Mouse (Mus musculus): ENCODE measurements around the gene Nrn1.
A peak's percentile ranks its signal among the peaks of the same experiment; 100 is the strongest.

The Nrn1 gene

DNA sequence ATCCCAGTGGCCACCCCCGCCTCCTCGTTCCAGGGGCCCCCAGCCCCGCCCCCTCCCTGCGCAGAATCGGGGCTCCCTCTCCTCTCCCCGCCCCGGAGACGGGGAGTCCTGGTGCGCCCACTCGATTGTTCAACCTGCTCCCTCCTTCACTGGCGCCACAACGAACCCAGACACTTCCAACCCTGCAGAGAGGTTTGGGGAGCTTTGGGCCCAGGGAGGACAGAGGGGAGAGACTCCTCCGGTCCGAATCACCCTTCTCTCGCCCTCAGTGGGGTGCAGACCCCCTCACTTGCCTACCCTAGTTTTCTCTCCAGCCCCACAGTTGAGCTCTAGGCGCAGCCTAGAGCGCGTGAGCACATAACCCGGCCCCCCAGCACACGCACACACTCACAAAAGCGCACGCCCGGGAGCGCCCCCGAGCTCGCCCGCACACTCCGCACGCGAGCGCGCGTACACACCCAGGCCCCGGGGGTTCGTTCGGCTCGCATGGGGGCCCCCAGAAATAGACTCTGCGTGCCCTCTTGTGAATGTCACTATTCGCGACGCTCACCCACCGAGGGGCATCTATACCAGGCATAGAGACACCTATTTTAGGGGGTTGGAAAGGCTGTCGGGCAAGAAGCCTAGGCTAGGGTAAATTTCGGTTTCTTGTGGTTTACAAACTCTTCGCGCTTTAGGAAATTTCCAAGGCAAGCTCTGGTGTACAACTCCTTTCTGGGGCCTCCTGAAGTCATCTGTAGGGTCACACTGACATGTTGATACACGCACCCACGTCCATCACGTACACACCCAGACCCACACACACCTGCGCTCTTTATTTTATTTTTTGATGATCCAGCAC lies at the start of gene Nrn1:
Nrn1 (minus strand) TSS at position 401 of the 841 bp plus-strand sequence.
- DNase-seq (ENCODE audit: low spot score): no peak

DNA sequence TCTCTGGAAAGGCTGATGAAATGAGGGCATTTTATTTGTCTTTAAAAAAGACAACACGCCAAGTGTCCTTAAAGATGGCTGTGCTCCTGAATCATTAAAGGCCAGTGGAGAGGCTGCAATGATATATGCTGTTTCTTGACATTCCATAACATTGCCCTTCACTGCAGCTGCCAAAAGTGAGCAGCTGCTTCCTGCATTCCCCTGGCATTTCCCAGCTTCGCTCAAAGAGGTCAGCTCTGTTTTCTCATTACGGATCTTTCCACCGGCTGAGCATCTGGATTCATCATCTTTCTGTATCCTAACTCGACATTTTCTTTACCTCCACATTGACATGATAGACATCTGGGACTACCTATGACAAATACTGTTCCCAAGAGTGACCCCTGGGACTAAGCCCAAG lies 44.7 kb upstream of the Nrn1 start:
- DNase-seq (ENCODE audit: low spot score): no peak

DNA sequence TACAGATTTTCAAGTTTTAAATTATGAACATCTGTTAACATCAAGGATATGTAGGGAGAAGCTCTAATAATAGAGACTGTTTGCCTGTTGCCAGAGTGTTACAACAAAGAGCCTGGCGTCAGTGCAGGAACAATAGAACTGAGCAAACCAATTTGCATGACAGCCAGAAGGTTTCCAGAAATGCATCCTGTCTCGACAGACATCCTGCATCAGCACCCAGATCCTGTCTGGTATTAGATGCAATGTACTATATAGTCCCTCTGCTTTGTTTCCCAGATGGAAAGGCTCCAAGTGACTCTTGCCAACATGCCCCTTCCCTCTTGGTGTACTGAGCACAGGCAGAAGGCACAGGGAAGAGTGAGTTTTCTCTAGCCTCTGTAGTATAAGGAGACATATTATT lies 31.9 kb upstream of the Nrn1 start:
- peak; percentile 20 for DNase-seq (ENCODE audit: low spot score)

DNA sequence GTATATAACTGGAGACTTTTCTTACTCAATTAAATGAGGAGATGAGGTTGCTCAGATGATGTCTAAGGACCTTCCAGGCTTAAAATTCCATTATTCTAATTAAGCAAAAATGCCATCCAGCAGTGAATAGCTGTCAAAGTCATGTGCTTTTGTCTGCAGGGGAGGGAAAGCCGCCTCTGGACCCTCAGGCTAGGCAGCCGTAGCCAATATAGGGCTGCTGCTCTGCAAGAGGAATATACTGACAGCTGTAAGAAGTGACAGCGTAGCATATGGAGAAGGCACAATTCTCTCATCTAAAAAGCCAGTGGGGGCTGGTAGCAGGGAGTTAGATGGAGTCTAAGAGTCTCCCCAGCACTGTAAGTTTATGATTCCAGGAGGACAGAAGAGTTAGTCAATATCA lies 16.9 kb upstream of the Nrn1 start:
- no peak for DNase-seq (ENCODE audit: low spot score)

- DNase-seq (ENCODE audit: low spot score): no peak
These were observed 15.1 kb upstream of the Nrn1 start for GRCm38 (mm10) chr13:36750056-36750455.

DNA sequence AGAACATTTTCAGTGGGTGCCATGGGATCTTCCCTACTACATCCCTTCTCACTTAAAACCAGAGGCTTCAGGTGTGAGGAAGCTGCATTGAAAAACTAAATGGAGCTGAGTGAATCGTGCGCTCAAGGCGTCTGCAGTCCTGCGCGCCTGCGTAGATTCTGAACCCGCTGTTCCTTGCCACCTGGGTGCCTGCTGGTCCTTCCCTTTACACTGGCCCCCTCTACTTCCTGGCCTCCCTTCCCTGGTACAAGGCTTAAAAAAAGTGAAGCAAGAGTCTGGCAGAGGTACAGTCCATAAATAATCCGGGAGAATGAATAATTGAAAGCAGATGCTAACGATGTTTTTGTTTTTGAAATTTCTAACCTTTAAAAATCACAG lies 1.7 kb upstream of the Nrn1 start:
- no peak for DNase-seq (ENCODE audit: low spot score)

DNA sequence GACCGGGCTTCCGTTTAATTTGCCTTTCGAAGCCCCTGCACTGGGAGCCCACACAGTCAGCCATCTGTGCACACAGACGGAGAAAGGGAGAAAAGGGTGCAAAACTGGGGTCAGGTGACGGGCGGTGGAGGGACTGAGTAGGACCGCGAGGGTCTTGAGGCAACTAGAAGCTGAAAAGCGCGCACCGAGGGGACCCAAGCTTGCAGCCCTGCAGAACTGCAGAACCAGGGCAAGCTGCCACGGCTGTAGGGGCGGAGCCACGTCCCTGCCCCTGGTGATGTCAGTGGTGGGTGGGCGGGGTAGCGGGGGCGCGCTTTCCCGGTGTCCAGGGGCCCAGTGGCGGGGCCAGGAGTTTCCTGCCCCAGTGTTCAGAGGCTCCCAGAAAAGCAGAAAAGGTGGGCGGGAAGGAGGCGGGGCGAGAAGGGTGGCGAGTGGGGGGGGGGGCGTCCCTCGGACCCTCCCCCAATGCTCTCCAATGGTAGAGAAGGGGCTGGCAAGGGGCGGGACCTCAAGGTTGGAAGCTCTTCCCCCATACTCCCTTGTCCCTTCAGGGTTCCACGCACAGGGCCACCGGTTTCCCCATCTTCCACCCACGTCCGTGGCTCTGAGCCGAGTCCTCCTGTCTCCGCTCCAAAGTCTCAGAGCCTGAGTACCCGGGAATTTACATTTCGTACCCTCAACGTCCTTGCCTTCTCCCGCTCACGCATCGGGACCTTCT lies 1.1 kb upstream of the Nrn1 start:
- DNase-seq (ENCODE audit: low spot score): no peak

DNA sequence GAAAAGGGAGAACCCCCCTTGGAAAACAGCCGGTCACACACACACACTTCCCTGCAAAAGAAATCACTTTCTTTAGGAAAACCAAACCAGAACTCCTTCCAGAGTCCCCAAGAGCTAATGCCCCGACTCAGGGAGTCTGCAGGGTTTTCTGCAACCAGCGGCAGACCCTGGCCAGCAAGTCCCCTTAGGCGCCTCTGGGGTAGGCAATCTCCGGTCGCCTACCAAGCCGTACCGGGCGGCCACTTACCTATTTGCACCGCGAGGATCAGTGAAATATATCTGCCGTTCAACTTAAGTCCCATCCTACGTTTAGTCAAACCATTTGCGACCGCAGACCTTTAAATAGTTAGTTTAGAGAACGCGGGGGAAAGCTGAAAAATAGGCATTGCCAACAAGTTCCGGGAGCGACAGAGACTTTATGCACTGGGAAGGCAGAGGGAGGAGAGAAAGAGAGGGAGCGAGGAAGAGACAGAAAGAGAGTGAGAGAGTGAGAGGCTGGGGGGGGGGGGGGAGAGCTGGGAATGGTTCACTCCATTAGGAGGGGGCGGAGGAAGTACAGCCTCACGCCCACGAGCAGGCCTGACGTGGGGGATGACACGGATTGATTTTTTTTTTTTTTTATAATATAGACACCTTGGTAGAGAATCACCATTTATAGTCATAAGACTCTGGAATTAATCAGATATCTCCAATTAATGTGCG lies 791 bp downstream of the Nrn1 start:
- DNase-seq (ENCODE audit: low spot score): no peak

DNA sequence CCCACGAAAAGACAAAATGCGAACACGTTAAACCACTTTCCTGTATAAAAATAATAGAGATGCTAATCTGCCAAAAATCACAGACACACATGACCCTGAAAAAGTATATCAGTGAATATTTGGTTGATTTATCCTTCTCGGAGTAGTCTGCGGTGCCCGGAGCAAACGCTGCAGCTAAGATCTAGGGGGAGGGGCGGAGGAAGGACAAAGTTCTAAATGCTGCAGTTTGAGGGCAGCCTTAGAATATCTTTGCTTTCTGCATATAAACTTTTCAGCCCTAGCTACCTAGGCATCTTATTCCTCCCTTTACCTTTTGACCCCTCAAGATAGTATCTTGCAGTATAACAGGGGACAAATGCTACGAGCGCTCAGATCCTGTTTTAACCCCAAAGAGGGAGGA lies 1.4 kb downstream of the Nrn1 start:
- DNase-seq (ENCODE audit: low spot score): no peak

DNA sequence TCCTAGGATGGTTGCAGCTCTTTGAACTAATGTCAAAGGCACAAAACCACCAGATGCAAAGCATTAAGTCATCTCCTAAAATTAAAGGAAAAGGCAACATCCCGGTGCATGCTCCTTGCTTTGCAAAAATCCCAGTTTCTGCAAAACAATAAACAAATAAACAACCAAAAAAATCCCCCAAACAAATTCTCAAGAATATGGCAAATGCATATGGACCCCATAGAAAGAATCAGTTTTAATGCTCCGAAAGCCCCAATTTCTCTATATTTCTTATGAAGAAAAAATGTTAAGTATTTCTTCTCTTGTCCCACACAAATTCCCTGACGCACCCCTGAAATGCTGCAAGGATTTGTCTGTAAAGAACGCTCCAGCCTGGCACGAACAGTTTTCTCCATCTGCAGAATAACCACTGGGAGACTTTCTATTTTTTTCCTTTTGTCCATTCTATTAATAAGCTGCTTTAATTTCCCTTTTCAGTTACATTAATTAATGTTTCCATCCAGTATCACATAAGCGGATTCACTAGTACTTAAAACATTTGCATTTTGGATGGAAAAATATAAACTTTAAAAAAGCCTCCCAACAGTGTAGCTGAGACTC lies 1.9 kb downstream of the Nrn1 start:
- DNase-seq (ENCODE audit: low spot score): no peak

DNA sequence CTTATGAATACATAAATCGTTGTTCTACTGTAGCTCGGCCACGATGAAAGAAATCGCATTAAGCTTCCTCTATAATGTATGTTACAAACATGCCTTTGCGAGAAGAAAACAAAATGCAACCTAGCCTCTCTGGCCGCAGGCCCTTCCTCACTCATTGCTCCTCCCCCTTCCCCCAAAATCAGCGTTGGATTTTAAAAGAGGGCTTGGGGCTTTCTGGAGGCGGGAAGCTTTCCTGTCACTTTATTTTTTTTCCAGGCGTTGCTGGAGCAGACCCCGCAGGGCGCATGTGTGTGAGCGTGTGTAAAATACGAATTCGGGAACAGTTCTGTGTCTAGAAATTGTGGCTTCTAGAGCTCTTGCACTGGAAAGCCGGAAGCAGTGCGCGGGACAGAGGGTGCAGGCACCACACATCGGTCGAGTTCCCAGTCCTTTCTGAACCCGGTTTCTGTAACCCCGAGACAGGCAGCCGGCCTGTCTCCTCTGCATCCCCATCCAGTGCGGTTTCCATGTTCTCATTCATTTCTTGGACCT lies 2.9 kb downstream of the Nrn1 start:
- DNase-seq (ENCODE audit: low spot score): no peak

DNA sequence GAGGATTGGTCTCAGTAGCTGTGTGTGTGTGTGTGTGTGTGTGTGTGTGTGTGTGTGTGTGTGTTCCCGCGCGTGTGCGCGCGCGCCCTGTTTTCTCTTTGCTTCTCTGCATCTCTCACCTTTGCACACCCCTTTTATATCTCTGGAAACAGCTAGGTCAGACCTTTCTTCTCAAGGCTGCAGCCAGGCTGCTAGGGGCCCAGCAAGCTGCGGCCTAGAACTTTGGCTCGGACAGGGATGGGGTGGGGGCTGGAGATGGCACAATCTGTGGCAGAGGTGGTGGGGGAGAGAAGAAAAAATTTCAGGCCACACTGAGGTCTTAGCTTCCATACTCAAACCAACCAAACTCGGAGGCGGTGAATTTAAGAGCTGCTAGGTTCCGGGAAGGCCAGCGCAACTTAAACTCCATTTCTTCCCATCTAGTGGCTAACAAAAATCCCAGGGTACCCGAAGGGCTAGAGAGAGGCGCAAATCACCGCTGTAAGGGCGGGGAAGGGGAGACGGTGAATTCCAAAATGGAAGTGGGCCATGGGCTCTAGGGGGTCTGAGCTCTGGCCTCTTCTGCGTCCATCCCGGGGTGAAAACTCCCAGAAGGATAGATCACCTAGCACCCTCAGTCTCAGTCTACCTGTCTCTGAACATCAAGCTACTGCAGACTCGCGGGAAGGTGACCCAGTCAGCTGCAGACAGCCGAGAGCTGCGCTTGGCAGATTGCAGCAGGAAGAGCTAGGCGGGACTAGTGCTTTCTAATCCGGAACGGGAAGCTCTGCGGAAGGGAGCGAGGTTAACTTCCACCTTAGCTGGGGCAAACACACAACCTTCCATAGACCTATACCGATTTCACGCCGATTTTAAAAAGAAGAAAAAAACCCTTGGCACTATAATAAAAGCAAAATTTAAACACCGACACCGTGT lies 3.7 kb downstream of the Nrn1 start:
- DNase-seq (ENCODE audit: low spot score): no peak

- DNase-seq (ENCODE audit: low spot score): no peak
These were observed 4.6 kb downstream of the Nrn1 start for GRCm38 (mm10) chr13:36730341-36730761.

DNA sequence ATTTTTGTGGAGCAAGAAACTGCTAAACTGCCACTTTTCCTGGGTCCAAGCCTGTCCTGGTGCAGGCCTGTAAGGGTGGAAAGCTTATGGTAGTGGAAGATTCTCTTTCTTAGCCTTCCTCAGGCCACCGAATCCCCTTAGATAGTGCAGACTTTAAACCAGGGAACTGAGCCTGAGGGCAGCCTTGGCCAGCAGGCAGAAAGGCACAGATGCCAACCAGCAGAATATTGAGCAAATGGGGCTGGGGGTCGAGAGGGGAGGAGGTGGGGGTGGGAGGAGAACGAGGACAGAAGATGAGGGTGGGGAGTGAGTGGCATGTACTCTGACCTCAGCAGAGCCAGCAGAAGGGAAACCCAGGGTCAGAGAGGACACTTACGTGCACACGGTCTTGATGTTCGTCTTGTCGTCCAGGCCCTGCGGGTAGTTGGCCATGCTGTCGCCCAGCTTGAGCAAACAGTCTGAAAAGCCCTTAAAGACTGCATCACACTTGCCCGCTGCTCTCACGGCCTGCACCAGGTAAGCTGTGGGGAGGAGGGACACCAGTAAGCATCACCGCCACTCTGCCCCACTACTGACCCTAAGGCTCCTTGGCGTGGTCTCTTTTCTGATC lies 5.1 kb downstream of the Nrn1 start:
- no peak for DNase-seq (ENCODE audit: low spot score)

DNA sequence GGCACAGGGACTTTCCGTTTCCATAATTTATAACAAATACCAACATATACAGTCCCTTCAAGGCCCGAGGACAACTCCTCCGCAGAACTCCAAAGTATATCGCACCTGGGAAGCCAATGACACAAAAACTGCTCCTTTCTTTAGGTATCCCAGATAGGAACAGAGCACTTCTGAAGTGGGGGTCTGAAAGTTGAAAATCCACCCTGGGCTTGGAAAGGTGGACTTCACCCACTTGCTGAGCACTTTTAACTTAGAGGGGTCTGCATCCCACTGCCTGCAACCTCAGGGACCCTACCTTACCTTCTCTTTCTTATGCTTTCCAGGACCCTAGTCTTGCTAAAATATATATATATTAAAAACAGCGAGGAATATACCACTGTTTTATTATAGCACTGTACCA lies 6.4 kb downstream of the Nrn1 start:
- DNase-seq (ENCODE audit: low spot score): no peak

DNA sequence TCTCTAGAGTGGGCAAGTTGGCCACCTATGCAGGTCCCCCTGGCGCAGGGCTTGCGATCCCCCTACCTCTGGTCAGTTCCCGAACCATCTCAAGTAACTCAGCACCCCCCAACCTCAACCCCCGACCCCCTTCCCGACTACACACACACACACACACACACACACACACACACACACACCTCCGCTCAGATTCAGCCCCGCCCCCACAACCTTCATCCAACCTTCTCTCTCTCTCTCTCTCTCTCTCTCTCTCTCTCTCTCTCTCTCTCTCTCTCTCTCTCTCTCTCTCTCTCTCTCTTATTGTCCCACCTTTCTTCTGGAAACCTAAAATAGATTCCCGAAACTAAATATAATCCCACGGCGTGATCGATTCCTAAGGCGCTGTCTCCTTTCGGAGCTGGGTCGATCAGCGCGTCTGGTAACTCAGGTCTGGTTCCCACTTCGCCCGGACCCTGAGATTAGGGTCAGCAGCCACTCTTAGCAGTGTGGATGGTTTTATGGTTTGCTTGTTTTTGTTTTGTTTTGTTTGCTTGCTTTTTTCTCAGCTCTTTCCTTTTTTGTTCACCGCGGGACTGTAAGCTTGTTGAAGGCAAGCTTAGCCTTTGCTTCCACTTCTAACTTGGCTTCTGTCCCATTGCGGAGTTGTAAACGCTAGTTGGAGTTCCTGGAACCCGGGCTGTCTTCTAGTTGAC lies 7.0 kb downstream of the Nrn1 start:
- no peak for DNase-seq (ENCODE audit: low spot score)

DNA sequence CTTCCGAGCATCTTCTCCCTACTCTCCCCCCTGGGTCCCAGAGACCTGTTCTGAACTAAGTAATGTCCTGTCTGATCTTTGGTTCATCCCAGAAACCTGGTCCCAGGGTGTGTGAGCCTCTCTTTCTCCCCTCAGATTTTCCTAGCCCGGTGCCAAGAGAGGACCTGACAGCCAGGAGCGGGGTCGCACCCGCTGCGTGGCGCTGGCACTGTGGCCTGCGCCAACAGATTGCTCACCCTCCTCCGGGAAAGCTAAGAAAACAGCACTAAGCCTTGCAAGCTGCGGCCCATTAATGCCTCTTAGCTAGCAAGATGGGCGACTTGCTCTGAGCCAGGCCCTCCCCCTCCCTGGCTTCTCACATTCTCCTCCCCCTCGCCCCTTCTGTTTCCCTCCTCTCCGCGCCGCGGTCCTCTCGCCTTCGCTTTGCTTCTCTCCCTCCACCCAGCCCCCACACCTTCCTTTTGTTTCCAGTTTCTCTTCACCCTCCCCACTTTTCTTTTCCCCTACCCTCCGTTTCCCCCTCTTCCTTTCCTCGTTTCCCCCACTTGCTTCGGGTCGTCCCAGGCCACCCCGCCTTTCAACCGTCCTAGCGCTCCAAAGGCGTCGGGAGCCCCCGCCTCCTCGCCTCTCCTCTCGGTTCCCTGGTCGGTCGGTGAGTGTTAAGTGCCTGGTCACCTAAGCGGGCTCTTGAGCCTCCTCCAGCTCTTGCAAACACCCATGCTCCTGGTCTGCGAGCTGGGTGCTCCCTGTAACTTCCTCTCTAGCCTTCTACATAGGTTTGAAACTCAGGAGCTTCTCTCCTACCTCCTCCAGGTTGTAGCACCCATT lies 7.8 kb downstream of the Nrn1 start:
- DNase-seq (ENCODE audit: low spot score): no peak

DNA sequence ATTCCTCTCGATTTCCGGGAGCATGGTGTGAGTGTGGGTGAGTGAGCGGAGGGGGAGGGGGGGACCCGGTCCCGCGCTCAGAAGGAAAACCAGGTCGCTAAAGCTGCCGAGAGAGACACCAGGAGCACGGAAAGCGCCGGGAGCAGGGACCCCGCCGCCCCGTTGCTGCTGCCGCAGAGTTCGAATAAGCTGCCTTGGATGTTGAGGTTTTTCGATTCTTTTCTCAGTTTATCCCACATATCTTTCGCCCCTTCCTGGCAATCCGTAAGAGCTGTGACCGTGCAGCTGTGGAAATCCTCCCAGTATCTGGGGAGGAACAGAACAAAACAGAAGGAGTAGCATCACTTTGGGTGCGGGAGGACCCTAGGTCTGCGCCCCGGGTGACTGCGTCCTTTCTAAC lies 8.4 kb downstream of the Nrn1 start:
- DNase-seq (ENCODE audit: low spot score): no peak

GRCm38 (mm10) chr13:36725881-36726280 lies 9.1 kb downstream of the Nrn1 start:
- DNase-seq (ENCODE audit: low spot score): no peak

Measured in layer of hippocampus, adult 9-10 months (tissue).